Mouse (Mus musculus): ENCODE measurements around the gene Frem1. TPM values are rescaled to one million over a fixed set of nuclear protein-coding genes. Genes with fewer than 3 reads are reported as not detected.

Gene Frem1
- polyA plus RNA-seq, 1 experiment from 2014 or later = 11.7 TPM

Other genes with a start within 250 kb of the Frem1 start
- 18.2 and 21.3 TPM in 2 replicates for gene Zdhhc21, start 192.4 kb downstream of the Frem1 start, polyA plus RNA-seq (2015; fragmentation: Nextera tagmentation; extraction: Ambion mirVana)
- gene Cer1, start 167.2 kb downstream of the Frem1 start, polyA plus RNA-seq (2015; fragmentation: Nextera tagmentation; extraction: Ambion mirVana) = 0.12 and 0.25 TPM in 2 replicates